Mouse (Mus musculus): Measurements from ENCODE around the gene 1700037H04Rik.
"Not testable (repeated sequence)": the region's sequence is repeated elsewhere in the genome, so short reads cannot be mapped to it uniquely, and the experiment has no call there.

1700037H04Rik gene

DNA sequence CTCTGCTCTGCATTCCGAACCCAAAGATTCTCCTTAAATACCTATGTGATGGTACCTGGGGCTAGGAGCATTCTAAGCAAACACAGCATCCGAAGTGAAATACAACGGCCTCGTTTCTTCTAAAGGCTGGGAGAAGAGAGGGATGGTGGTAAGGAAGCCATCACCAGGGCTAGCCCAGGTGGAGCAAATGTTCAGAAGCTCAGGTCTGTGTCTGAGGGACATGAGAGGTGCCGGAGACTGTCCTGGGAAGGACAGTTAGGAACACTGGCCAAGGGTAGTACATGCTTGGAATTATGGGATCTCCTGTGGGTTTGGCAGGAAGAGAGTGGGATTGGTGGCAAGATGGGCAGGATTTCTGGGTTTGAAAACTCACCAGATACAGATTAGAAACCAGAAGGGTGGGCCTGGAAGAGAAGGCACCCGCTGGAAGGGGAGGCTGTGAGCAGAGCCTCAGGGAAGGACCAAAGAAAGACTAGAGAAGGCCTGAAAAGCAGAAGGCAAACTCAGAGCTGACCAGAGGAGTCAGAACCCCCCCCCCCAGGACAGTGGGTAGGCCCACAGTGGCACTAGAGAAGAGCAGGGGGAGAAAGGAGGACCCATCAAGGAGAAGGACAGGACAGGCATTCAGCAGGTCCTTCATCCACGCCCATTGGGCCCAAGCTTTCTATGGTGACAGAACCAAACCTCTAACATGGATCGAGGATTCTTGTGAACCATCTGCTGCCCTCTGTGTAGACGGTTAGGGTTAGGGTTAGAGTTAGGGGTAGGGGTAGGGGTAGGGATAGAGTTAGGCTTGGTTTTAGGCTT, 34.5 kb downstream of the 1700037H04Rik start:
- no peak for DNase-seq

DNA sequence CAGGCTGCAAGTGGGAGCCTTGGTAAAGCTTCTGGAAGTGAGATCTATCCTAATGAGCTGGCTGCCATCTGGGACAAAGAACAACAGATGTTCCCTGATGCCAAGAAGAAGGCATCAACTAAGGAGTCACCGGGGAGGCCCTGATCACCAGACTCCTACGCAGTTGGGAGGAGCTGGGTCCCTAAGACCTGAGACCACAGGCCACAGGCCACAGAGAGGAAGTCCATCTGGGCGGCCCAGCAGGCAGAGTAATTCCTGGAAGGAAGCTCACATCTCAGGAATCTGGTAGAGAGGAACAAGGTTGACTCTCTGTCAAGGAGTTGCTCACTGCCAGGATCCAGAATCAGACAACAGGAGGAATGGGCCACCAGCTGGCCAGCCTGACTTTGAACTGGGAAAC, 35.7 kb downstream of the 1700037H04Rik start:
- no peak for DNase-seq

DNA sequence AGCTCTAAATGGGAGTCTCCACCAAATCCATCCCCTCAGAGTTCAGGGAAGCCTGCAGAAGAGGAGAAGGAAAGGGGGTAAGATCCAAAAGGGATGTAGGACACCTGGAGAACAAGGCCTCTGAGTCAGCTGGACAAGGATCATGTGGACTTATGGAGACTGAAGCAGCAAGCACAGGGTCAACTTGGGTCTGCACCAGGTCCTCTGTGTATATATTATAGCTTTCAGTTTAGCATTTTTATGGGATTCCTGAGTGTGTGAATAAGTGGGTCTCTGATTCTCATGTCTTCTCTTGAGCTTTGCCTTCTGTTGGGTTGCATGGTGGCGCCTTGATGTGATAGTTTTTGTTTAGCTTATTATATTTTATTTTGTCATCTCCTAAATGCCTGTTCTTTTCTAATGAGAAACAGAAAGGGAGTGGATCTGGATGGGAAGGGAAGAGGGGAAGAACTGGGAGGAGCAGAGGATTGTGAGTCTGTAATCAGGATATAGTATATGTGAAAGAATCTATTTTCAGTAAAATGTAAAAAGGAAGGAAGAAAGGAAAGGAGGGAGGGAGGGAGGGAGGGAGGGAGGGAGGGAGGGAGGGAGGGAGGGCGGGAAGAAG, 40.8 kb downstream of the 1700037H04Rik start:
- DNase-seq = no peak

DNA sequence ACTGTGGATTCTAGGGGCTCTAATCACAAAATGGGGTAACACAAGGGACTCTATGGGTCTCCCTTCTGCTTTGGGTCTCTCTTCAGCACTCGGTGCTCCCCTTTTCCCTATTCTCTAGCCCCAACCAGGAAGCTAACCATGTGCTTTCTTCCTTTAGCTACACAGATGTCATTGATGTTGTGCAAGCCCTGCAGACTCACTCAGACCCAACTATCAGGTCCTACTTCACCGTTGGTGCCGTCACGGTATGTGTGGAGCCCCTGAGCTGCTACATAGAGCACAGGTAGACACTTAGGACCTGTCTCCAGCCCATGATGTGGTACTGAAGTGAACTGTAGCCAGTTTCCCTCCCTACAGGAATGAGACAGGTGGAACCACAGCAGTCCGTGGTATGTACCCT, 53.9 kb downstream of the 1700037H04Rik start:
- DNase-seq = no peak

DNA sequence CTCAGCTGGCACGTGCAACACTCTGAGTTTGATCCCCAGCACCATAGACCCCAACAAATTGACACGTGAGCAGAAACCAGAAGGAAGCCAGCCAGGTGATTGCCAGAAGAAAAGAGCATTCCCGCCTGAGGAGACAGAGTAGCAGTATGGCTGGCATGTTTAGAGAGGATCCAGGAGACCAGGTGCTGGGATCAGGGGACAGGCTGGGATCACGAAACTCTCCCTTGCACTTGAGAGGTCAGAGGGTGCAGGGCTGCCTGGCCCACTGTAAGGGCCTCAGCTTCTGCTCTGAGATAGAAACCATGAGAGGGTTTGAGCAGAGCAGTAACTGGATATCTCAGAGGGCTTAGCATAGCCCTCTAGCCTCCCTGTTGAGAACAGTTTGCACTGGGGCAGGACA, 54.8 kb downstream of the 1700037H04Rik start:
- DNase-seq = not testable (repeated sequence)

DNA sequence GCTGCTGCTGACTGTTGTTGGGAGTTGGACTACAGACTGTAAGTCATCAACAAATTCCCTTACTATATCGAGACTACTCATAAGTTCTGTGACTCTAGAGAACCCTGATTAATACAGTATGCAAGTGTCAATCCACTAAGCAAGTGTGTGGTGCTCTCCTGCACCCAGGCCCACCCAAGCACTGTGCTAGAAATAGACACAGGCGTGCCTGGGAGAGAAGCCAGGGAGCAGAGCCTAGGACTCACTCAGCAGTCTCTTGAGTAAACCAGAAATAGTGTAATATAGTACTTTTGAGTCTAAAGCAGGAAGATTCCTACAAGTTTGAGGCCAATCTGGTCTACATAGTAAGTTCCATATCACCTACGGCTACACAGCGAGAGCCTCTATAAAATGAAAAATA, 55.9 kb downstream of the 1700037H04Rik start:
- no peak for DNase-seq

DNA sequence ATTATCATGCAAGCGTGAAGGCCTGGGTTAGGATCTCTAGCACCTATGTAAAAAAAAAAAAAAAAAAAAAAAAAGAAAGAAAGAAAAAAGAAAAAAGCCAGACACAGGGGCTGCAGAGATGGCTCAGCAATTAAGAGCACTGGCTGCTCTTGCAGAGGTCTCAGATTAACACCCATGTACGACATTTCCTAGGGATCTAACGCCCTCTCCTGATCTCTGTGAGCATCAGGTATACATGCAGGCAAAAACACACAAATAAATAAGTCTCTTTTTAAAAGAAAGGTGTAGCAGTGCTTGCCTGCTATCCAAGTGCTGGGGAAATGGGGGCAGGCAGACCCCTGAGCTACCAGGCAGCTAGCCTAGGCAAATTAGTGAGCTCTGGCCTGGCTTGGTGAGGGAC, 58.4 kb downstream of the 1700037H04Rik start:
- no peak for DNase-seq

DNA sequence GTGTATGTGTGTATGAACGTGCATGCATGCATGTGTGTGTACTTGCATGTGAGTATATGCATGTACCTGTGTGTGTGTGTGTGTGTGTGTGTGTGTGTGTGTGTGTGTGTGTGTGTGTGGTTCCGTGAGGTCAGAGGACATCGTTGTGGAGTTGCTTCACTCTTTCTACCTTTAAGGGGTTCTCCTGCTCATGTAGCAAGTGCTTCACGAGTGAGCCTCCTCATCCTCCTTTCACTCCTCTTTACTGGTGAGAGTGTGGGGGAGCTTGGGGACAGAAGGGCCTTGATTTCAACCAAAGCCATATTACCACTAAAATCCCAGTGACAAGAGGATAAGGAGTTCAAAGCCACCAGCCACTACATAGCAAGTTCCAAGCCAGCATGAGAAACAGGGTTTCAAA, 62.8 kb downstream of the 1700037H04Rik start:
- no peak for DNase-seq

Data from spleen, adult 18-20 months (tissue).